Comparison of ENCODE assay signal across 19 mouse cellular contexts in the genomic region with DNA sequence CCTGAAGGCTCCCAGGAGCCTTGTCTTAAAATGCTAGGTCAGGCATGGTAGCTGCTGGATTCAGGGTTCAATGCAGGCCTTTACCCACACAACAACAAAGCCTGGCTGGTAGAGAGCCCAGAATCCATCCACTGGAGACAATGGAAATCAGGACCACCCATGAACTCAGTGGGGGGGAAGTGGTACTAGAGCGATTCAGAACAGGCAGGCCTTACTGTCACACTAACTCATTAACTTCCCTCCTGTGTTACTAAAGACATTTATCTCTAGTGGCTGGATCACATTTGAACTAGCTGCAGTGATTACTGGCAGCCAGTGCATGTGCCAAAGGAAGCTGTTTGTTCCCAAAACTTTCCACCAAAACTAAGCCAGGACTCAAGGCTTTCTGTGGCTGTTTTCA. TPM values are rescaled to one million over a fixed set of nuclear protein-coding genes. Genes with fewer than 3 reads are reported as not detected.
DNase-seq lines count a peak whose midpoint lies in the region; ATAC-seq lines count a peak whose summit lies in the region.
"Had no signal": no experiment of that assay in that cellular context is flagged by ENCODE, and none has a peak within 500 bp of the region (broad histone marks: within the 10 kb centered on the region; RNA-seq: fewer than 3 reads in every experiment).

No protein-coding gene starts in this region.

- peaks cover 3% of the 10 kb centered on the region; the same call in 1 of the 2 replicates for H3K4me1 ChIP-seq in forebrain, embryonic 15.5 days
- 0 out of 2 replicates have a peak, but pooled peaks cover 4% of the 10 kb centered on the region for H3K4me1 ChIP-seq in forebrain, embryonic 12.5 days
- H3K4me1 ChIP-seq: heart, embryonic 10.5 days; hindbrain, embryonic 15.5 days; limb, embryonic 15.5 days; stomach, embryonic 15.5 days had no signal

- DNase-seq in kidney, adult 11 months = peak; percentile 22
- no peak for DNase-seq in kidney, adult 8-10 months
- DNase-seq in ES-CJ7 (ENCODE audit: low read depth, low spot score) = peak; percentile 21
- peak; percentile 24 to 41 for DNase-seq in kidney, postnatal 25 days
- DNase-seq in cerebellum, postnatal 36 days = no peak
- DNase-seq: adrenal gland, adult 2 months; cerebellum, adult 8-10 months; embryo, embryonic 11 days; lung, adult 18-20 months; lung, postnatal 4 days; thymus, postnatal 14 days had no signal

- H3K27ac ChIP-seq in forebrain, embryonic 15.5 days (replicated peaks) = no peak overlapping the region
- no peak overlapping the region for H3K27ac ChIP-seq in forebrain, embryonic 12.5 days
- H3K27ac ChIP-seq: heart, embryonic 10.5 days; hindbrain, embryonic 15.5 days; limb, embryonic 15.5 days; stomach, embryonic 15.5 days had no signal

- H3K9ac ChIP-seq in forebrain, embryonic 15.5 days (replicated peaks) = no peak overlapping the region
- no peak overlapping the region for H3K9ac ChIP-seq in forebrain, embryonic 12.5 days
- H3K9ac ChIP-seq: hindbrain, embryonic 15.5 days; limb, embryonic 15.5 days; stomach, embryonic 15.5 days had no signal

- ATAC-seq in forebrain, embryonic 15.5 days (replicated peaks) = peak; percentile 52; the same call in 1 of the 2 replicates
- ATAC-seq in forebrain, embryonic 12.5 days (ENCODE audit: low FRiP score) = no peak
- ATAC-seq in megakaryocyte, adult 5-6 weeks (ENCODE audit: poor library complexity, severe bottlenecking) = no peak

- H3K4me2 ChIP-seq in forebrain, embryonic 15.5 days (replicated peaks) = no peak overlapping the region
- no peak overlapping the region for H3K4me2 ChIP-seq in forebrain, embryonic 12.5 days
- H3K4me2 ChIP-seq: hindbrain, embryonic 15.5 days; limb, embryonic 15.5 days; stomach, embryonic 15.5 days had no signal

- H3K4me3 ChIP-seq in forebrain, embryonic 15.5 days = no peak overlapping the region
- H3K4me3 ChIP-seq in forebrain, embryonic 12.5 days (replicated peaks) = no peak overlapping the region
- H3K4me3 ChIP-seq: heart, embryonic 10.5 days; hindbrain, embryonic 15.5 days; limb, embryonic 15.5 days; stomach, embryonic 15.5 days had no signal

- WGBS in forebrain, embryonic 15.5 days = 7% methylated on average over 1 of the region's 1 CpGs
- 21% methylated on average over 1 of the region's 1 CpGs for WGBS in forebrain, embryonic 12.5 days

- no peaks in the 10 kb centered on the region for H3K36me3 ChIP-seq in forebrain, embryonic 15.5 days
- no peaks in the 10 kb centered on the region for H3K36me3 ChIP-seq in forebrain, embryonic 12.5 days (replicated peaks)
- H3K36me3 ChIP-seq: heart, embryonic 10.5 days; hindbrain, embryonic 15.5 days; limb, embryonic 15.5 days; stomach, embryonic 15.5 days had no signal

- H3K9me3 ChIP-seq in forebrain, embryonic 15.5 days = no peaks in the 10 kb centered on the region
- H3K9me3 ChIP-seq in forebrain, embryonic 12.5 days = no peaks in the 10 kb centered on the region
- H3K9me3 ChIP-seq: heart, embryonic 10.5 days; hindbrain, embryonic 15.5 days; limb, embryonic 15.5 days; stomach, embryonic 15.5 days had no signal

- no peaks in the 10 kb centered on the region for H3K27me3 ChIP-seq in forebrain, embryonic 15.5 days
- H3K27me3 ChIP-seq in forebrain, embryonic 12.5 days = no peaks in the 10 kb centered on the region
- H3K27me3 ChIP-seq: hindbrain, embryonic 15.5 days; limb, embryonic 15.5 days; stomach, embryonic 15.5 days had no signal

RNA-seq across cellular contexts. Expression of gene Klhl31, which starts 13.4 kb away (rescaled TPM):
- polyA plus RNA-seq in forebrain, embryonic 15.5 days (2015; fragmentation: Nextera tagmentation; extraction: Ambion mirVana) = 0.08 and 0.13 TPM in 2 replicates
- polyA plus RNA-seq in forebrain, embryonic 12.5 days (2016; fragmentation: Nextera tagmentation; extraction: Ambion mirVana) = 0.19 and 0.24 TPM in 2 replicates
- total RNA-seq in megakaryocyte, adult 5-6 weeks (2015) = not detected in 2 replicates
- total RNA-seq in megakaryocyte, adult 5-6 weeks (2017) = not detected in 2 replicates
- total RNA-seq: layer of hippocampus, adult 18-20 months had no signal
- polyA plus RNA-seq: adrenal gland, adult 2 months had no signal

Comparison
In these comparisons a context has a peak if more than half of its experiments do, and no peak if none do; other contexts are left out.
1. DNase-seq: peak in kidney, adult 11 months (single experiment), ES-CJ7 (single experiment) and kidney, postnatal 25 days (2 of 2); none in kidney, adult 8-10 months (0 of 2) and cerebellum, postnatal 36 days (0 of 2).